Mouse (Mus musculus) midbrain, embryonic 16.5 days (tissue): ENCODE measurements around the gene Cdh1. TPM values are rescaled to one million over a fixed set of nuclear protein-coding genes. Genes with fewer than 3 reads are reported as not detected.

Experiments used
- ATAC-seq: fragments of 200-750 bp; cut with Nextera tagmentation; 2 replicates; pipeline ENCODE4 v1.8.0; 2017; ENCODE audit warnings: moderate TSS enrichment
- H3K27ac ChIP-seq: fragments of 300-500 bp; sonication (generic); 2 replicates; pipeline ENCODE4 v1.5.1; 2014; ENCODE audit warnings: mild to moderate bottlenecking, low read length, mixed read lengths
- H3K27me3 ChIP-seq: fragments of 300-500 bp; sonication (generic); 2 replicates; pipeline ENCODE4 v1.6.1; 2014; ENCODE audit warnings: low read depth, low read length, mixed read lengths; ENCODE audit not compliant: control insufficient read depth, insufficient read depth
- H3K36me3 ChIP-seq: fragments of 300-500 bp; sonication (generic); 2 replicates; pipeline ENCODE4 v1.6.1; 2014; ENCODE audit warnings: mild to moderate bottlenecking, low read length, moderate library complexity, mixed read lengths; ENCODE audit not compliant: control insufficient read depth, insufficient read depth
- H3K4me1 ChIP-seq: fragments of 300-500 bp; sonication (generic); 2 replicates; pipeline ENCODE4 v1.6.1; 2014; ENCODE audit warnings: mild to moderate bottlenecking, low read length, mixed read lengths; ENCODE audit not compliant: control insufficient read depth, insufficient read depth
- H3K4me2 ChIP-seq: fragments of 300-500 bp; sonication (generic); 2 replicates; pipeline ENCODE4 v1.6.1; 2014; ENCODE audit warnings: mild to moderate bottlenecking, low read length, mixed read lengths
- H3K4me3 ChIP-seq: fragments of 300-500 bp; sonication (generic); 2 replicates; pipeline ENCODE4 v1.5.1; 2014; ENCODE audit warnings: low read depth, mild to moderate bottlenecking, low read length, moderate library complexity, mixed read lengths
- H3K9ac ChIP-seq: fragments of 300-500 bp; sonication (generic); 2 replicates; pipeline ENCODE4 v1.6.1; 2014; ENCODE audit warnings: low read depth, low read length, mixed read lengths
- H3K9me3 ChIP-seq: fragments of 300-500 bp; sonication (generic); replicated peaks from 2 replicates; pipeline ENCODE4 v1.6.1; 2014; ENCODE audit warnings: mild to moderate bottlenecking, low read length, mixed read lengths; ENCODE audit not compliant: control insufficient read depth, poor library complexity, severe bottlenecking
- WGBS: fragments of 180-500 bp; shearing (Covaris S2); extraction: QIAGEN DNeasy Blood & Tissue Kit; methylation state at CpG from one replicate; pipeline ENCODE4 v1.1.7; 2014; 5-methylcytosine and 5-hydroxymethylcytosine counted together
- polyA plus RNA-seq: library from polyadenylated mRNA; unstranded; fragments of >200 nt; fragmentation: Nextera tagmentation; extraction: Ambion mirVana; gene quantifications from 2 replicates; pipeline ENCODE4 v1.2.1, GENCODE M21; 2015

Cdh1 gene
- polyA plus RNA-seq, 1 experiment from 2014 or later, result 4.1 TPM

DNA sequence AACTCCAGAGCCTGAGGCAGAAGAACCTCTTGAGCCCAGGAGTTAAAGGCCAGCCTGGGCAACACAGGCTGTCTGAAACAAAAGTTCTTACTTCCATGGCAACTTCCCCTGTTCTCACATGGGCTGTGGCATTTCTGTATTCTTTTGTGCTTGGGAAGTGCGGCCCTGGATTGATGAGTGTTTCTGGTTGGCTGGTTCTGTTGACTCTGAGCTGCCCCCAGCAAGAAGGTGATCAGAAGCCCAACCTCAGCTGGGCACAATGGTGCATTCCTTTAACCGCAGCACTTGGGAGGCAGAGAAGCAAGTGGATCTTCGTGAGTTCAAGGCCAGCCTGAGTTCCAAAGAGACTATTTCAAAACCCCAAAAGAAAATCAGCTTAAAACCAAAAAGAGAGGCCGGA lies 34.3 kb downstream of the Cdh1 start:
- Histone ChIP-seq H3K27me3 (no peaks in the 10 kb centered on the region), H3K4me2 (no peak overlapping the region), H3K4me1 (no peaks in the 10 kb centered on the region), H3K27ac (no peak overlapping the region), H3K4me3 (no peak overlapping the region), H3K9ac (no peak overlapping the region), H3K9me3 (no peaks in the 10 kb centered on the region), H3K36me3 (no peaks in the 10 kb centered on the region)
- WGBS, result 72% methylated on average over 4 of the region's 4 CpGs
- ATAC-seq, result no peak

DNA sequence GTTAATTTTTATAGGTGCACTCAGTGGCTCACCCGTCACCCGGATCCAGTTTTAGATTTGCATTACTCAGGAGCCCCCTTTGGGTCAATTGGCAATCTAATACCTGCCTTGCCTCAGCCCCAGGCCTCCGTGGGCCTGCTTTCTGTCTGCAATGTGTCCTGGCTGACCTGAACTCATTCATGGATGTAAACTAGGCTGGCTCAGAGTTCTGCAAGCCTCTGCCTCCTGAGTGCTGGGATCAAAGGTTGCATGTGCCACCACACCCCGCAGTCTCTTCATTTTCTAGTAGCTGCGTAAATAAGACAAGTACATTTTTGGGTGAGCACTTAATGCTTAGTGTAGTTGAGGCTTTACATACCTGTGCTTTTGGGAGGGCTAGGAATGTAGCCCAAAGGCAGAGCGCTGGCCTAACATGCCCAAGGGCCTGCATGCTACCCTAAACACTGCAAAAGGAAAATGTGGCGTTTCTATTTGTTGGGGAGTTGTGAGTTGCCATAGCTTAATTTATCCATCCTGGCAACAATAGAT lies 35.7 kb downstream of the Cdh1 start:
- 94% methylated on average over 7 of the region's 7 CpGs for WGBS
- no peak overlapping the region for H3K4me2 ChIP-seq
- no peak overlapping the region for H3K9ac ChIP-seq
- H3K4me3 ChIP-seq, result no peak overlapping the region
- no peaks in the 10 kb centered on the region for H3K36me3 ChIP-seq
- no peaks in the 10 kb centered on the region for H3K27me3 ChIP-seq
- no peaks in the 10 kb centered on the region for H3K9me3 ChIP-seq
- no peak for ATAC-seq
- no peaks in the 10 kb centered on the region for H3K4me1 ChIP-seq
- H3K27ac ChIP-seq, result no peak overlapping the region

DNA sequence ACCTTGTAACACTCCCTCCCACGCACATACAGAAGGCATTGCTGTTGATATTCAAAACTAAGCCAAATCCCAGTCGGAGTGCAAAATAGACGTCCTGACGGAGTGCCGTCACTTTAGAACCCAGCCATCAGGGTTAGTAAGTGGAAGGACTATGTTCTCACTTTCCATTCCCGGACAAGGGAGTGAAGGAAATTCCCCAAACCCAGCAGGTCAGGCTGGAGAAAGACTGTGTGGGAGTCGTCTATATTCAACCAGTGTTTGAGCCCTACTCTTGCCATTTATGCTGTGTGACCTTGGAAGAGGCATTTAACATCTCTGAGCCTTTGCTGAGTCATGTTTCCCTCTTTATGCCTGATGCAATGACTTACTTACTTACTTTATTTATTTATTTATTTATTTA lies 37.1 kb downstream of the Cdh1 start:
- Histone ChIP-seq H3K4me3 (no peak overlapping the region), H3K4me1 (no peaks in the 10 kb centered on the region), H3K9me3 (no peaks in the 10 kb centered on the region), H3K27ac (no peak overlapping the region), H3K27me3 (no peaks in the 10 kb centered on the region), H3K9ac (no peak overlapping the region), H3K36me3 (no peaks in the 10 kb centered on the region), H3K4me2 (no peak overlapping the region)
- no peak for ATAC-seq
- WGBS, result 88% methylated on average over 7 of the region's 7 CpGs

DNA sequence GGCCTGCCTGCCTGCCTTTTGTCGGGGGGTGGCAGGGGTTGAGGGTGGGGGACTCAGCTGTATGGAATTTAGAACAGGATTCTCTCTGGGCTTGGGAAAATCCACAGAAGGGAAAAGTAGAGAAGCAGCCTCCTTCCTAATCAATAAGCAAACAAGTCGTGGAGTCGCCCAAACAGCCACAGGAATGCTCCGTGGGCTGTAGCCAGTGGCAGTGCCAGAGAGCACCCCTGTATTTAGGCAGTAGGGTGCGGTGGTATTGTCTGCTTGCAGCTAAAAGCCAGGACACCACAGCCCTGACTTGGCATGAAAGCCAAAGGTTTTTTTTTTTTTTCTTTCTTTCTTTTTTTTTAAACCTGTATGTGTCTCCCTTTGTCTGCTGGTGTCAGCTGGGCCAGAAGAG lies 37.8 kb downstream of the Cdh1 start:
- Histone ChIP-seq H3K27me3 (no peaks in the 10 kb centered on the region), H3K36me3 (no peaks in the 10 kb centered on the region), H3K27ac (no peak overlapping the region), H3K4me1 (no peaks in the 10 kb centered on the region), H3K4me2 (no peak overlapping the region), H3K4me3 (no peak overlapping the region), H3K9me3 (no peaks in the 10 kb centered on the region), H3K9ac (no peak overlapping the region)
- WGBS, result 75% methylated on average over 5 of the region's 5 CpGs
- no peak for ATAC-seq

DNA sequence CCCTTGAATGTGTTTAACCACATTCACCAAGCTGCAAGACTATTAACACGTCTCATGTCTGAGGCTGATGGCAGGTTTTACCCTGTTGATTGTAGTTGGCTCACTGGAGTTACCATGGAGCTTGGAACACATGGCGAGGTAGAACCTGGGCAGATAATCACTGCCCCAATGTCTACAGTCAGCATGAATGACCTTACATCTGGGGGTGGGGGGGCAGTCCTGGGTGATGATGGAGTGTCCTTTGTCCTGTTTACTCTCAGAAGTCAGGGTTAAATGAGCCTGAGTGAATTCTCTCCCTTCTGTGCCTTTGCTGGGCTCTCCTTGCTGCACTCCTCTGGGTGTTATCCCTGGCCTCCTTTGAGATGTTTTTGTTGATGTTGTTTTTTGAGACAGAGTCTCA lies 39.0 kb downstream of the Cdh1 start:
- no peak for ATAC-seq
- Histone ChIP-seq H3K27ac (no peak overlapping the region), H3K27me3 (no peaks in the 10 kb centered on the region), H3K4me2 (no peak overlapping the region), H3K9me3 (no peaks in the 10 kb centered on the region), H3K4me3 (no peak overlapping the region), H3K4me1 (no peaks in the 10 kb centered on the region), H3K36me3 (no peaks in the 10 kb centered on the region), H3K9ac (no peak overlapping the region)
- WGBS, result 77% methylated on average over 2 of the region's 2 CpGs

DNA sequence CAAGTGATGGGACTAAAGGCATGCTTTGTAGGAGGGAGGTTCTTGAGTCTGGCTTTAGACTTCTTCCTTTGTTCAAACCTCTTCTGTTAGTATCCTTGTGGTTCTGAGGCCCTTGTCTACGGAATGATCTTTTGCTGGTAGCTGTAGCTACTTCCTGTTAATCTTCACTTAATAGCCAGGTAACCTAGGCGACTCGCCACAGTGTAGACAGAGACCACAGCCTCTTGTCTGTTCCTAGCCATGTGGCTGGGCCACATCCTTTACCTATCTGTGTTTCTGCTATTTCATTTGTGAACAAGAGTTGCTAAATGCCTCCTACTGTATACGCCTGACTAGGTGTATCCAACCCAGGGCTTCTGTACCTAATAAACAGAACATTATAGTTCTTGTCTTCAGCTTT lies 39.9 kb downstream of the Cdh1 start:
- Histone ChIP-seq H3K9ac (no peak overlapping the region), H3K4me3 (no peak overlapping the region), H3K36me3 (no peaks in the 10 kb centered on the region), H3K27ac (no peak overlapping the region), H3K4me2 (no peak overlapping the region), H3K27me3 (no peaks in the 10 kb centered on the region), H3K9me3 (no peaks in the 10 kb centered on the region), H3K4me1 (no peaks in the 10 kb centered on the region)
- no peak for ATAC-seq
- 90% methylated on average over 4 of the region's 4 CpGs for WGBS

DNA sequence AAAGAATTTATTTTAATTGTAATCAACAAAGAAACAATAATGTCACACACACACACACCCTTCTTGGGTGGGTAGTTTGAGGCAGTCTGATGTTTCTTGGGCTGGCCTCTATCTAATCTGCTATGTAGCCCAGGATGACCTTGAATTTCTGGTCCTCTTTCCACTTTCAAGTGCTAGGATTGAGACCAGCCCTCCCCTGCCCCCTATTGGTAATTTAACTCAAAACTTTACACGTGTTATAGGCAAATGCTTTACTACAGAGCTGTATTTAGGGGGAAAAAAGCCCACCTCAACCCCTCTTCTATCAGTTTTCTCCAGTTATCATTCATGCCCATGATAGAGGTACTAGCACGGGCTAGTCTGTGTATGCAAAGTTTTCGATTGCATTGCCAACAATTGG lies 41.8 kb downstream of the Cdh1 start:
- no peak for ATAC-seq
- no peaks in the 10 kb centered on the region for H3K27me3 ChIP-seq
- H3K36me3 ChIP-seq, result no peaks in the 10 kb centered on the region
- no peak overlapping the region for H3K4me3 ChIP-seq
- no peak overlapping the region for H3K9ac ChIP-seq
- WGBS, result 72% methylated on average over 3 of the region's 3 CpGs
- H3K4me2 ChIP-seq, result no peak overlapping the region
- H3K9me3 ChIP-seq, result no peaks in the 10 kb centered on the region
- H3K4me1 ChIP-seq, result no peaks in the 10 kb centered on the region
- H3K27ac ChIP-seq, result no peak overlapping the region

DNA sequence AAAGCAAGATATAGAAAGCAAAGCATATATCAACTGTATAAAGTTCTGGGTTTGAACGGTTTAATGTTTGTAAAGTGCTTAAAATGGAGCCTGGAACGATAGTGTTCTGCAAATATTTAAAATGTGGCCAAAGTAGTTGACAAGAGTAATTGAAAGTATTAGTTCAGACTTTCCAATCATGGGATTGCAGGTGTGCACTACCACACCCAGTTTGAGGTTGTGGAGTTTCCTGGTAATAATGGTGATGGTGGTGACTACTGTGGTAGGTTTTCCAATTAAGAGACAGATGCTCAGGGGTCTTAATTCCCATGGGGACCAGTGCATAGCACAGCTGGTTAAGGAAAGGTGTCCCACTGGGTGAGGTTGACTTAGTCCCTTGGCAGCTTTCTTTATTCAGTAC lies 43.0 kb downstream of the Cdh1 start:
- ATAC-seq, result no peak
- Histone ChIP-seq H3K27ac (no peak overlapping the region), H3K27me3 (no peaks in the 10 kb centered on the region), H3K4me3 (no peak overlapping the region), H3K4me2 (no peak overlapping the region), H3K36me3 (no peaks in the 10 kb centered on the region), H3K9ac (no peak overlapping the region), H3K9me3 (no peaks in the 10 kb centered on the region), H3K4me1 (no peaks in the 10 kb centered on the region)
- WGBS, result 100% methylated on average over 2 of the region's 2 CpGs

DNA sequence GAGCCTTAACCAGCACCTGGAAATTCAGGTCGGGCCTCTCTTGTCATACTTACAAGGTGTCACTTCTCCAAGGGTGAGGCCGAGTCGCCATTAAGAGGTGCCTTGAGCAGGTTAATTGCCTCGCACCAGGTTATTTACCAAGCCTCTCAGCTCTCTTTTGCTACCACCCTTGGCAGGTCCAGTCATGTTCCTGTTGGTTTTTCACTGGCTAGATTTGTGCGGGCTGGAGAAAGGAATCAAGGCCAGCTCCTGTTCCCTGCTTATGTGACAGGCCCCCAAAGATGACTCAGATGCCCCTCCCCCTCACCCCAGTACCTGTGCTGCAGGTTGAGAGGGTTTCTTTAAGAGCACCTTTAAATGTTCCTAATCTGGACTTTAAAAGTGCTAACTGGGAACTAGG lies 43.6 kb downstream of the Cdh1 start:
- Histone ChIP-seq H3K27ac (no peak overlapping the region), H3K27me3 (no peaks in the 10 kb centered on the region), H3K9me3 (no peaks in the 10 kb centered on the region), H3K4me2 (no peak overlapping the region), H3K36me3 (no peaks in the 10 kb centered on the region), H3K9ac (no peak overlapping the region), H3K4me1 (no peaks in the 10 kb centered on the region), H3K4me3 (no peak overlapping the region)
- no peak for ATAC-seq
- WGBS, result 86% methylated on average over 5 of the region's 5 CpGs

DNA sequence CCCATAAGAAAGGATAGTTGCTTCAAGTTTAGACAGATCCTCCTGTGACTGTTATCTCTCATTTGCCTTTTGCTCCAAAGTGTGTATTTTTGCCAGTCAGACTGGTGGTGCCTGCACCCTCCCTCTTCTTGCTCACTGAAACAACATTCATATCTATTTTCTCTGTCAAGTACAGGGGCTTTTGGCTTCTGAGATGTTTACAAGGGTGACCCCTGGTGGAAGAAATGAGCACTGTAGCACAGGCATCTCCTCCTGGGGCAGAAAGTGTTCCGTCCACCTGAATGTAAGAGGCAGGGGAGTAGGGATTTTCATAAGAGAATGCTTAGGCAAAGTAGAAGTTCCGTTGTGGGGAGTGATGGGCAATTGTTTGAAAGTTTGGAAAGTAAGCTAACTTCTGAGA lies 44.2 kb downstream of the Cdh1 start:
- Histone ChIP-seq H3K27ac (no peak overlapping the region), H3K4me3 (no peak overlapping the region), H3K27me3 (no peaks in the 10 kb centered on the region), H3K9ac (no peak overlapping the region), H3K9me3 (no peaks in the 10 kb centered on the region), H3K4me1 (no peaks in the 10 kb centered on the region), H3K36me3 (no peaks in the 10 kb centered on the region), H3K4me2 (no peak overlapping the region)
- ATAC-seq, result no peak
- WGBS, result 35% methylated on average over 2 of the region's 2 CpGs
